In genomic region chr4:116942695-116943094, GRCm38 (mm10) we compare ENCODE assay signal across 26 mouse cellular contexts. TPM values are rescaled to one million over a fixed set of nuclear protein-coding genes. Genes with fewer than 3 reads are reported as not detected.
DNase-seq lines count a peak whose midpoint lies in the region; ATAC-seq and TF ChIP-seq lines count a peak whose summit lies in the region.
"Had no signal": no experiment of that assay in that cellular context is flagged by ENCODE, and none has a peak within 500 bp of the region (broad histone marks: within the 10 kb centered on the region; RNA-seq: fewer than 3 reads in every experiment).

No protein-coding gene starts in this region.

- no peaks in the 10 kb centered on the region; the same call in 1 of the 2 replicates for H3K36me3 ChIP-seq in midbrain, embryonic 11.5 days (ENCODE audit: control insufficient read depth, insufficient read depth, low read length)
- H3K36me3 ChIP-seq in midbrain, embryonic 14.5 days (ENCODE audit: control insufficient read depth, insufficient read depth, low read length): no peaks in the 10 kb centered on the region
- H3K36me3 ChIP-seq in forebrain, embryonic 16.5 days (ENCODE audit: control insufficient read depth, insufficient read depth): no peaks in the 10 kb centered on the region
- H3K36me3 ChIP-seq: embryonic facial prominence, embryonic 10.5 days; heart, embryonic 13.5 days; kidney, embryonic 15.5 days; limb, embryonic 13.5 days; liver, embryonic 12.5 days had no signal

- no peak for TF ChIP-seq POLR2A in brain, embryonic 14.5 days (IDR thresholded peaks at IDR 0.05; ENCODE audit: borderline replicate concordance, extremely low read depth, insufficient read depth, insufficient read length, poor library complexity, severe bottlenecking)

- peak; percentile 8 for DNase-seq in embryo, embryonic 10 days (ENCODE audit: low spot score)
- no peak for DNase-seq in embryo, embryonic 9.5 days (ENCODE audit: extremely low spot score)
- peak; percentile 75 for DNase-seq in midbrain, embryonic 11.5 days (ENCODE audit: low spot score, missing footprints)
- no peak for DNase-seq in midbrain, embryonic 14.5 days
- DNase-seq in brain, embryonic 14.5 days (ENCODE audit: low read depth): peak; percentile 65
- DNase-seq in heart, postnatal 10 days: no peak
- no peak for DNase-seq in lung, postnatal 4 days
- DNase-seq: adrenal gland, postnatal 36 days; cerebellum, adult 11-12 months; cerebellum, postnatal 14 days; gastrocnemius, postnatal 25 days; heart, adult 2 months; kidney, postnatal 36 days; layer of hippocampus, postnatal 36 days; lung, adult 18-20 months; lung, postnatal 14 days; retina, postnatal 1 day; right cerebral cortex, postnatal 25 days; spleen, adult 18-20 months had no signal

- no peaks in the 10 kb centered on the region for H3K9me3 ChIP-seq in midbrain, embryonic 11.5 days (ENCODE audit: control insufficient read depth, low read length)
- H3K9me3 ChIP-seq in midbrain, embryonic 14.5 days (ENCODE audit: control insufficient read depth, low read length): no peaks in the 10 kb centered on the region
- H3K9me3 ChIP-seq in forebrain, embryonic 16.5 days (ENCODE audit: control insufficient read depth, low read length): no peaks in the 10 kb centered on the region
- H3K9me3 ChIP-seq: embryonic facial prominence, embryonic 10.5 days; heart, embryonic 13.5 days; kidney, embryonic 15.5 days; limb, embryonic 13.5 days; liver, embryonic 12.5 days had no signal

- no peak overlapping the region; the same call in 1 of the 2 replicates for H3K27ac ChIP-seq in midbrain, embryonic 11.5 days (ENCODE audit: low read depth, low read length)
- no peak overlapping the region for H3K27ac ChIP-seq in midbrain, embryonic 14.5 days (replicated peaks; ENCODE audit: low read depth, low read length)
- H3K27ac ChIP-seq in forebrain, embryonic 16.5 days (ENCODE audit: low read length): peak overlapping the region; percentile 56
- H3K27ac ChIP-seq: embryonic facial prominence, embryonic 10.5 days; heart, adult 2 months; heart, embryonic 13.5 days; kidney, embryonic 15.5 days; limb, embryonic 13.5 days; liver, embryonic 12.5 days had no signal

- 52% methylated on average over 2 of the region's 2 CpGs for WGBS in midbrain, embryonic 11.5 days
- 60% methylated on average over 2 of the region's 2 CpGs for WGBS in midbrain, embryonic 14.5 days
- 36% methylated on average over 2 of the region's 2 CpGs for WGBS in forebrain, embryonic 16.5 days

- intact Hi-C loops in heart, postnatal 10 days (cut with DNase I): no loop called here

- H3K9ac ChIP-seq in midbrain, embryonic 11.5 days (ENCODE audit: low read length): no peak overlapping the region
- no peak overlapping the region for H3K9ac ChIP-seq in midbrain, embryonic 14.5 days (replicated peaks; ENCODE audit: low read length)
- no peak overlapping the region for H3K9ac ChIP-seq in forebrain, embryonic 16.5 days (replicated peaks; ENCODE audit: low read depth, low read length)
- H3K9ac ChIP-seq: heart, embryonic 13.5 days; kidney, embryonic 15.5 days; limb, embryonic 13.5 days; liver, embryonic 12.5 days had no signal

- no peaks in the 10 kb centered on the region for H3K27me3 ChIP-seq in midbrain, embryonic 11.5 days (ENCODE audit: control insufficient read depth, insufficient read depth, low read length)
- H3K27me3 ChIP-seq in midbrain, embryonic 14.5 days (ENCODE audit: control insufficient read depth, insufficient read depth, low read length): no peaks in the 10 kb centered on the region
- H3K27me3 ChIP-seq in forebrain, embryonic 16.5 days (replicated peaks; ENCODE audit: control insufficient read depth, insufficient read depth, low read length): no peaks in the 10 kb centered on the region
- H3K27me3 ChIP-seq: heart, embryonic 13.5 days; kidney, embryonic 15.5 days; limb, embryonic 13.5 days; liver, embryonic 12.5 days had no signal

- H3K4me1 ChIP-seq in midbrain, embryonic 11.5 days (ENCODE audit: control insufficient read depth, insufficient read depth, low read length): peaks cover 5% of the 10 kb centered on the region; the same call in 1 of the 2 replicates
- 0 out of 2 replicates have a peak, but pooled peaks cover 4% of the 10 kb centered on the region for H3K4me1 ChIP-seq in midbrain, embryonic 14.5 days (ENCODE audit: control insufficient read depth, insufficient read depth, low read length)
- peaks cover 23% of the 10 kb centered on the region for H3K4me1 ChIP-seq in forebrain, embryonic 16.5 days (replicated peaks; ENCODE audit: control insufficient read depth, insufficient read depth, low read length)
- H3K4me1 ChIP-seq: heart, embryonic 13.5 days; kidney, embryonic 15.5 days; limb, embryonic 13.5 days; liver, embryonic 12.5 days had no signal

- no peak overlapping the region for H3K4me3 ChIP-seq in midbrain, embryonic 11.5 days (ENCODE audit: low read depth, low read length)
- H3K4me3 ChIP-seq in midbrain, embryonic 14.5 days (replicated peaks; ENCODE audit: low read depth, low read length): no peak overlapping the region
- H3K4me3 ChIP-seq in forebrain, embryonic 16.5 days (replicated peaks; ENCODE audit: low read length): no peak overlapping the region
- H3K4me3 ChIP-seq: embryonic facial prominence, embryonic 10.5 days; heart, adult 2 months; heart, embryonic 13.5 days; kidney, embryonic 15.5 days; limb, embryonic 13.5 days; liver, embryonic 12.5 days had no signal

- no peak overlapping the region for H3K4me2 ChIP-seq in midbrain, embryonic 11.5 days
- no peak overlapping the region for H3K4me2 ChIP-seq in midbrain, embryonic 14.5 days (ENCODE audit: low read length)
- no peak overlapping the region for H3K4me2 ChIP-seq in forebrain, embryonic 16.5 days (ENCODE audit: low read length)
- H3K4me2 ChIP-seq: heart, embryonic 13.5 days; kidney, embryonic 15.5 days; limb, embryonic 13.5 days; liver, embryonic 12.5 days had no signal

- no peak for TF ChIP-seq CTCF in brain, embryonic 14.5 days (IDR thresholded peaks at IDR 0.05; ENCODE audit: borderline replicate concordance, extremely low read depth, insufficient read depth, insufficient read length)

- ATAC-seq in midbrain, embryonic 11.5 days (ENCODE audit: low FRiP score): peak; percentile 66
- ATAC-seq in midbrain, embryonic 14.5 days (ENCODE audit: low FRiP score, low TSS enrichment): no peak
- ATAC-seq in forebrain, embryonic 16.5 days: no peak
- ATAC-seq: intestine, postnatal 0 days; liver, embryonic 12.5 days had no signal

RNA-seq across cellular contexts. Expression of gene Urod, which starts 51.5 kb away (rescaled TPM):
- 85.2 and 95.6 TPM in 2 replicates for polyA plus RNA-seq in midbrain, embryonic 11.5 days (2014; fragmentation: Nextera tagmentation; extraction: Ambion mirVana)
- 48.6 and 54.8 TPM in 2 replicates for polyA plus RNA-seq in midbrain, embryonic 14.5 days (2014; fragmentation: Nextera tagmentation; extraction: Ambion mirVana)
- polyA plus RNA-seq in brain, embryonic 14.5 days (2012; rRNA removed): 58.9 and 63.2 TPM in 2 replicates
- polyA plus RNA-seq in forebrain, embryonic 16.5 days (2015; fragmentation: Nextera tagmentation; extraction: Ambion mirVana): 59.1 and 63.4 TPM in 2 replicates
- 10 to 100 TPM; 92.0 to 98.7 TPM for total RNA-seq in heart, postnatal 10 days (2021)

RNA-seq across cellular contexts. Expression of gene Hectd3, which starts 52.4 kb away (rescaled TPM):
- 7.6 and 9.4 TPM in 2 replicates for polyA plus RNA-seq in midbrain, embryonic 11.5 days (2014; fragmentation: Nextera tagmentation; extraction: Ambion mirVana)
- polyA plus RNA-seq in midbrain, embryonic 14.5 days (2014; fragmentation: Nextera tagmentation; extraction: Ambion mirVana): 17.2 and 18.6 TPM in 2 replicates
- 59.3 and 60.4 TPM in 2 replicates for polyA plus RNA-seq in brain, embryonic 14.5 days (2012; rRNA removed)
- 27.4 and 27.7 TPM in 2 replicates for polyA plus RNA-seq in forebrain, embryonic 16.5 days (2015; fragmentation: Nextera tagmentation; extraction: Ambion mirVana)
- total RNA-seq in heart, postnatal 10 days (2021): 10 to 100 TPM; 13.9 to 14.9 TPM

Comparison
In these comparisons a context has a peak if more than half of its experiments do, and no peak if none do; other contexts are left out.
1. DNase-seq: peak in embryo, embryonic 10 days (single experiment), midbrain, embryonic 11.5 days (single experiment) and brain, embryonic 14.5 days (single experiment); none in embryo, embryonic 9.5 days (single experiment), midbrain, embryonic 14.5 days (single experiment), heart, postnatal 10 days (0 of 2) and lung, postnatal 4 days (0 of 2).